Mouse (Mus musculus) retina, postnatal 7 days (tissue): ENCODE results near the gene Kl.

Source experiments
- DNase-seq: peaks from one replicate; pipeline ENCODE4 v3.0.0-alpha.2; 2012; ENCODE audit warnings: low read depth, low spot score

Kl gene

GRCm38 (mm10) chr5:150952328-150952668 is at the start of gene Kl:
Gene Kl (plus strand): TSS chr5:150952607.
- DNase-seq: peak; percentile 8

GRCm38 (mm10) chr5:150906053-150907040 is 46.1 kb upstream of the Kl start:
- DNase-seq: no peak

GRCm38 (mm10) chr5:150912156-150912555 is 40.3 kb upstream of the Kl start:
- DNase-seq: no peak

GRCm38 (mm10) chr5:150912656-150913055 is 39.8 kb upstream of the Kl start:
- DNase-seq: no peak

GRCm38 (mm10) chr5:150915080-150916055 is 37.0 kb upstream of the Kl start:
- DNase-seq: no peak

- DNase-seq: no peak
These were observed 35.1 kb upstream of the Kl start for GRCm38 (mm10) chr5:150917131-150917858.

- no peak for DNase-seq
These were observed 33.8 kb upstream of the Kl start for GRCm38 (mm10) chr5:150918599-150918998.

- no peak for DNase-seq
These were observed 33.1 kb upstream of the Kl start for GRCm38 (mm10) chr5:150919269-150919668.

- no peak for DNase-seq
These were observed 32.4 kb upstream of the Kl start for GRCm38 (mm10) chr5:150919961-150920360.

GRCm38 (mm10) chr5:150929406-150929805 is 23.0 kb upstream of the Kl start:
- DNase-seq: no peak

- DNase-seq: no peak
These were observed 19.8 kb upstream of the Kl start for GRCm38 (mm10) chr5:150932596-150932995.

- DNase-seq: no peak
These were observed 16.2 kb upstream of the Kl start for GRCm38 (mm10) chr5:150936213-150936612.

GRCm38 (mm10) chr5:150936807-150937206 is 15.6 kb upstream of the Kl start:
- DNase-seq: no peak

- DNase-seq: no peak
These were observed 14.9 kb upstream of the Kl start for GRCm38 (mm10) chr5:150937501-150937900.

GRCm38 (mm10) chr5:150945576-150945975 is 6.8 kb upstream of the Kl start:
- DNase-seq: no peak

- DNase-seq: no peak
These were observed 3.3 kb upstream of the Kl start for GRCm38 (mm10) chr5:150949131-150949530.

GRCm38 (mm10) chr5:150951325-150951724 is 1.1 kb upstream of the Kl start:
- no peak for DNase-seq

- peak; percentile 13 for DNase-seq
These were observed 488 bp downstream of the Kl start for GRCm38 (mm10) chr5:150952669-150953521.

- no peak for DNase-seq
These were observed 2.4 kb downstream of the Kl start for GRCm38 (mm10) chr5:150954791-150955190.

GRCm38 (mm10) chr5:150959861-150960260 is 7.5 kb downstream of the Kl start:
- no peak for DNase-seq

GRCm38 (mm10) chr5:150961615-150962014 is 9.2 kb downstream of the Kl start:
- DNase-seq: no peak
